Mouse (Mus musculus): ENCODE measurements around the gene Pdcd1lg2. TPM values are rescaled to one million over a fixed set of nuclear protein-coding genes. Genes with fewer than 3 reads are reported as not detected.
A peak's percentile ranks its signal among the peaks of the same experiment; 100 is the strongest.

The Pdcd1lg2 gene
- polyA plus RNA-seq (2016; fragmentation: Nextera tagmentation; extraction: Ambion mirVana), result not detected in 2 replicates

DNA sequence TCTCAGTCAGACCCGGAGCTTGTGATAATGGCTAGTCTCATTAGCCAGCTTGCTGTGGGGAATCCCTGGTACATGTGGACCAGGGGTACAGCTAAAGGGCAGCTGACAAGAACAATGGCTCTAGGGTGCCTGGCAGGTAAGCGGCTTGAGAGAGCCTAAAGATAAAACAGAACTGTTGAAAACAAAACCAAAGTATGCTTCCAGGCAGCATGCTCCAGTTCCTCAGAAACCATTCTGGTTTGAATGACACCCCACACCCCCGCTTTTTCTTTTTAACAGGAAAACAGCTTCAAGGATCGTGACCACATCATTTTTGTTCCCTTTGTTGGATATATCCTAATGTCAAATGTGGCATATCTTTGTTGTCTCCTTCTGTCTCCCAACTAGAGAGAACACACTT, at the start of gene Pdcd1lg2:
Gene Pdcd1lg2 (plus strand): TSS at position 301 of the 400 bp plus-strand sequence.
- no peaks in the 10 kb centered on the region for H3K36me3 ChIP-seq
- no peak for DNase-seq (ENCODE audit: low spot score)
- H3K9me3 ChIP-seq (replicated peaks), result no peaks in the 10 kb centered on the region
- H3K27ac ChIP-seq, result no peak within 1 kb of the TSS
- H3K4me1 ChIP-seq, result peaks cover 21% of the 10 kb centered on the region
- H3K4me3 ChIP-seq, result no peak within 1 kb of the TSS
- WGBS, result 98% methylated on average over 4 of the region's 4 CpGs
- no peaks in the 10 kb centered on the region for H3K27me3 ChIP-seq (ENCODE audit: low read depth, poor library complexity, severe bottlenecking)

DNA sequence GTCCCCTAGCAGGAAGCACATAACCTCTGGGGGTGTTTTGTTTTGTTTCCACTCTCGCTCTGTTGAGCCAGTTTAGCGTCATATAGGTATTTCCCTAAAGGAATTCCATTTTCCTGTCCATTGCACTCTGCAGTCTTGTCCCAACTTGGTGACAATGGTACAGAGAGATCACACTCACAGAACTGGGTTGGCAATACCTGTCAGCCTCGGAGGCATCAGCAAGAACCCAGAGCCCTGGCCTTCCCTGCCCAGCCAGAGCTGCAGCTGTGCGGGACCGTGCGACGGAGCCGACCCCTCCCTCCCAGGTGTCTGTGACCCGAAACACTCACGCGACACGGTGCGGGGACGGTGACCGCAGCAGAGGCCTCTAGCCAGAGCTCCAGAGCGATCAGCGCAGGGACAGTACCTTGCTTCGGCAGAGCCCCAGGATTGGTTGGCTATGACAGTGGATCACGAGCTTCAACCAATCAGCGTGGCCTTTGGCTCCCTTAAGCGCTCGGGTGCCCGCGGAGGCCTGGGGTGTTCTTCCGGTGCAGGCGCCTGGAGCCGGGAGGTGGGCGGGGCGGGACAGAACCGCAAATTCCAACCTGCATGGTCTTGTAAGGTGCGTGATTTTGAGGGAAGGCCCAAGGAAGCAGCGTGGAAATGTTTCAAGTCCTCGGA, 49.1 kb upstream of the Pdcd1lg2 start:
- peak overlapping the region; percentile 66 for H3K27ac ChIP-seq
- H3K27me3 ChIP-seq (ENCODE audit: low read depth, poor library complexity, severe bottlenecking), result peaks cover 16% of the 10 kb centered on the region; the same call in 1 of the 2 replicates
- peak overlapping the region; percentile 62 for H3K4me3 ChIP-seq
- DNase-seq (ENCODE audit: low spot score), result peak; percentile 85
- H3K9me3 ChIP-seq (replicated peaks), result no peaks in the 10 kb centered on the region
- WGBS, result 3% methylated on average over 33 of the region's 33 CpGs
- H3K4me1 ChIP-seq, result peaks cover 15% of the 10 kb centered on the region
- no peaks in the 10 kb centered on the region for H3K36me3 ChIP-seq

DNA sequence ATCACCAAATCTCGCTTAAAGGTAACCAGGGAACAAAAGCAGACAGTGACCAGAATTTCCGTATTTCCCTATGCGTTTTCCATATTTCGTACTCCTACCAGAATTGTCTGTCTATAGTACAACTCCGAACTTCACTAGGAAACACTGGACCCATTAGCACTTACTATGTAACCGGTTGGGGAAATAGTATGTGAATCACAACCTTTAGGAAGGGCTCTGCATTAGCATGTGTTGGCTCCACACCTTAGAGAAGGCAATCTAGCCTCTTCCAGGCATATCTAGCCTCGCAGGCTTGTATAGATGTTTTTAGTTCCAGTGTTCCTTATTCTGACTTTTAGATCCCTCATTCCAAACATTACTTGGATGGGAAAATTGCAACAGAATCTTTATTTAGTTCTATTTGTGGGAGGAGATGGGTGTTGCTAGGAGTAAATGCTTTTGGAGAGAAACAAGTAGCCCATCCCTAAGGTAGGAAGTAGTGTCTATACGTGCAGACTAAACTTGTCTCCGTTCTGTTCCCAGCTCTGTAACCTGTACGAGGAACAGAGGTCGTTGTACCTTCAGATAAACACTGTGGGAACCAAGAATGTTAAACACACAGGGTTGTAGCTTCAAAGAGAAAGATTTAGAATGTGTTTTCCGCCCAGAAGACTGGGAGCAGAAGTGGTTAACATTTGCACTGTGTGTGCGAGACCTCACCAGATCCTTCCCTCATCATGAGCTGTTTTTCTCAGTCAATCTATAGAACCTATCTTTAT, 48.4 kb upstream of the Pdcd1lg2 start:
- Histone ChIP-seq H3K4me1 (peaks cover 19% of the 10 kb centered on the region), H3K27me3 (ENCODE audit: low read depth, poor library complexity, severe bottlenecking) (peaks cover 21% of the 10 kb centered on the region; the same call in 1 of the 2 replicates), H3K4me3 (peak overlapping the region; percentile 62), H3K9me3 (replicated peaks) (no peaks in the 10 kb centered on the region), H3K27ac (peak overlapping the region; percentile 66; the same call in 1 of the 2 replicates), H3K36me3 (no peaks in the 10 kb centered on the region)
- DNase-seq (ENCODE audit: low spot score), result no peak
- 47% methylated on average over 13 of the region's 13 CpGs for WGBS

DNA sequence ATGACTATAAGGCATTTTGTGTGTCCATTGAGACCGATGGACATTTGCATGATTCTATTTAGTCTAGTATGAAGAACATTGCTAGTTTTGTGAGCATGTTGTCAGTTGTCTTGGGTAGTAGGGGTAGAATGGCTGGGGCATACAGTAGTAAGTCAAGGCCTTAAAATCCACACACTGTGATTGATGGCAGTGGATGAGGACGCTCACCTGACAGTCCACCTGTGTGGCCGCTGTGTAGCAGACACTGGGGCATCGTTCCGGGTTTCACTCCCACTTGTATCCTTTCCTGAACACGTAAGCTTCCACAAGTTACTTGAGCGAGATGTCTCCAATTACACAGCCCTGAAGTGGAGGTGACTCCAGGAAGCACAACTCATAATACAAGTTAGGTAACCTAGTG, 47.2 kb upstream of the Pdcd1lg2 start:
- no peak overlapping the region for H3K4me3 ChIP-seq
- WGBS, result 93% methylated on average over 7 of the region's 7 CpGs
- no peak overlapping the region for H3K27ac ChIP-seq

DNA sequence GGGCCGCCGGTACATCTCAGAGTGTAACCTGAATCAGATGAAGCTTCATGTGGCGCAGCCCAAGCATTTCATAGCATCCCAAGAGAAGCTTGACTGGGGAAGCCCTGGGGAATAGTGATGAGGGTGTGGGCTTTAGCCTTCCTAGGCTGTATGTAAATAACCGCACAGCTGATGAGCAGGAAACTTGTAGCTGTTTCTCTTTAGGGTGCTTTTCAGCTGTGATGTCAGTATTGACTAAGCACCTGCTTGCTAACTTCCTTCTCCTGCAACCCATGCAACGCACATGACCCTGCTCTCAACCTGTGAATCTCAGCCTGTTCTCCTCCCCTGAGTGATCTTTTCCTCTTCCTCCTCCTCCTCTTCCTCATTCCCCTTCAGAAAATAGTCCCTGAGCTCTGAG, 46.6 kb upstream of the Pdcd1lg2 start:
- H3K27me3 ChIP-seq (ENCODE audit: low read depth, poor library complexity, severe bottlenecking), result peaks cover 35% of the 10 kb centered on the region; the same call in 1 of the 2 replicates
- H3K36me3 ChIP-seq, result no peaks in the 10 kb centered on the region
- H3K4me3 ChIP-seq, result no peak overlapping the region
- H3K27ac ChIP-seq, result no peak overlapping the region
- DNase-seq (ENCODE audit: low spot score), result no peak
- no peaks in the 10 kb centered on the region for H3K9me3 ChIP-seq (replicated peaks)
- 76% methylated on average over 5 of the region's 5 CpGs for WGBS
- H3K4me1 ChIP-seq, result peaks cover 21% of the 10 kb centered on the region

More for the DNA sequence above, 47.2 kb upstream of the Pdcd1lg2 start:
- Histone ChIP-seq H3K27me3 (ENCODE audit: low read depth, poor library complexity, severe bottlenecking) (peaks cover 33% of the 10 kb centered on the region; the same call in 1 of the 2 replicates), H3K4me1 (peaks cover 21% of the 10 kb centered on the region), H3K9me3 (replicated peaks) (no peaks in the 10 kb centered on the region), H3K36me3 (no peaks in the 10 kb centered on the region)
- DNase-seq (ENCODE audit: low spot score), result no peak

DNA sequence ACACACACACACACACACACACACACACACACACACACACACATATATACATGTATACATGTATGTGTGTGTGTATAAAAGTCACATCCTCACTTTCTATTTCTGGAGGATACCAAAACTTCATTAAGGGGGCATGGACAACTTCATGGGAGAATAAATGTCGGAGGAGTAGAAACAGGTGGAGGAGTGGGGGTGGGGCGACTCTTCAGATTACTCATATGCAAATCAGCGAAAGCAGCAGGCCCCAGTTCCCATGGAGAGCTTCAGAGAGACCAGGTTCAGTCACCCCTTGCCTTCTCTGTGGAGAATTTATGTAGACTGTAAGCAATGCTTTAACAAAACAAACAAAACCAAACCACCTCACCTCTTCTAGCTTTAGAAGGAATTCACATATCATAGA, 45.6 kb upstream of the Pdcd1lg2 start:
- Histone ChIP-seq H3K9me3 (replicated peaks) (no peaks in the 10 kb centered on the region), H3K36me3 (no peaks in the 10 kb centered on the region), H3K27me3 (ENCODE audit: low read depth, poor library complexity, severe bottlenecking) (peaks cover 35% of the 10 kb centered on the region; the same call in 1 of the 2 replicates), H3K4me1 (peaks cover 21% of the 10 kb centered on the region), H3K4me3 (no peak overlapping the region), H3K27ac (no peak overlapping the region)
- 23% methylated on average over 3 of the region's 3 CpGs for WGBS
- DNase-seq (ENCODE audit: low spot score), result no peak

DNA sequence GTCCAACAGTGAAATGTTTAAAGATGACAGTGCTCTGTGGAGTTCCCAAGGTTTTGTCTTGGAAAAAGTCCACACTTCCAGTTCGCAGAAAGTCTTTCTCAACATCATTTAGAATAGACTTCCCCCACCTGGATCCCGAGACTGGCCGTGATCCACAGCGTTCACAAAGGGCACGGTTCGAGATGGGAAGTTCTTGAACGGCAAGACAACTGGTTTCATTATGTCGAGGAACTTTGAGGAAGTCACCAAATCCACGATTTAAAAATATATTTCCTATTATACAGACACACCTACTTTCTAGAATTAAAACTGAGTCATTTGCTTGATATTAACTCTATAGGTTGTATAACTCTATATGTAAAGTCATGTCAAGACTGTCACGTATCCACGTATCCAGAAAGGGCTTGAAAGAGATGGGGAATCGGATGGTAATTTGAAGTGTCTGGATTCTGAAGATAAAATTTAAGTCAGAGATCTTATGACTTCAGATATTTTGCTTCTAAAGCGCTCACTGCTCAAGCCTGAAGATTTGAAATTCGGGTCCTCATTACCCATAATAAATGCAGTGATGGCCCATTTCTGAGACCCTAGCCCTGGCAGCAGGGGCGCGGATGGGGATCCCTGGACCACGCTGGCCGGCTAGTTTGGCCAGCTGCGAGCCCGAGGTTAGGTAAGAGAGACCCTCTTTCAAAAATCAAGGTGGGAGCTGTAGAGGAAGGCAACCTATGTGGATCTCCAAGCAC, 44.3 kb upstream of the Pdcd1lg2 start:
- WGBS, result 57% methylated on average over 20 of the region's 20 CpGs

DNA sequence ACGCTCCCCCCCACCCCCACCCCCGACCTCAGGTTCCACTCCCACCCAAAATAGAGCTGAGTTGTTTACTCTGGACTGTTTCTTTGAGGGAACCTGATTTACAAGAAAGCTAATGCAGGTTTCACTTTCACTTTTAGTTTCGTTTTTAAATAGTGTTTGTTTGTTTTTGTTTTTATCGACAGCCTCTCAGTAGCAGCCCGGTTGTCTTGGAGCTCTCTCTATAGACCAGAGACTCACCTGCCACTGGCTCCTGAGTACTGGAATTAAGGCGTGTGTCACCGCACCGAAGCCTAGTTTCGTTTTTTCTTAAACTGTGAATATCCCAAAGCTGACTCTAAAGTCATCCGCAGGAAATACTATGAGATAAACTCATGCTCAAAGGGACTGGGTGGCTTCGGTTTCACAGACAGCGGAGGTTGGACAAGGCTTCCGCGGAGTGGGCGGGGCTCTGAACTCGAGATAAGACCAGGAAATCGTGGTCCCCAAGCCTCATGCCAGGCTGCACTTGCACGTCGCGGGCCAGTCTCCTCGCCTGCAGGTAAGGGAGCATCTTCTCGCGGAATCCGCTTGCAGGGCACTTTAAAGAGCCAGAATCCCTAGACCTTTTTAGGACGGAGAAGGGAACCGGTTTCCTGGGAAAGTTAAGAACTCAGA, 43.6 kb upstream of the Pdcd1lg2 start, which contains the start of the genes Plgrkt and Cd274:
Gene Plgrkt (minus strand): TSS at position 422 of the 654 bp plus-strand sequence.
Gene Cd274 (plus strand): TSS at position 487 of the 654 bp plus-strand sequence.
- H3K36me3 ChIP-seq, result no peaks in the 10 kb centered on the region
- no peak within 1 kb of the TSS for H3K27ac ChIP-seq
- no peaks in the 10 kb centered on the region for H3K9me3 ChIP-seq (replicated peaks)
- H3K27me3 ChIP-seq (ENCODE audit: low read depth, poor library complexity, severe bottlenecking), result peaks cover 35% of the 10 kb centered on the region; the same call in 1 of the 2 replicates
- peak within 1 kb of the TSS; percentile 55 for H3K4me3 ChIP-seq
- H3K4me1 ChIP-seq, result peaks cover 9% of the 10 kb centered on the region
- peak; percentile 51 for DNase-seq (ENCODE audit: low spot score)
- WGBS, result 3% methylated on average over 26 of the region's 26 CpGs

More for the DNA sequence above, 44.3 kb upstream of the Pdcd1lg2 start:
- Histone ChIP-seq H3K4me1 (peaks cover 15% of the 10 kb centered on the region), H3K4me3 (peak overlapping the region; percentile 55), H3K36me3 (no peaks in the 10 kb centered on the region), H3K9me3 (replicated peaks) (no peaks in the 10 kb centered on the region), H3K27me3 (ENCODE audit: low read depth, poor library complexity, severe bottlenecking) (peaks cover 35% of the 10 kb centered on the region; the same call in 1 of the 2 replicates), H3K27ac (no peak overlapping the region)
- no peak for DNase-seq (ENCODE audit: low spot score)

DNA sequence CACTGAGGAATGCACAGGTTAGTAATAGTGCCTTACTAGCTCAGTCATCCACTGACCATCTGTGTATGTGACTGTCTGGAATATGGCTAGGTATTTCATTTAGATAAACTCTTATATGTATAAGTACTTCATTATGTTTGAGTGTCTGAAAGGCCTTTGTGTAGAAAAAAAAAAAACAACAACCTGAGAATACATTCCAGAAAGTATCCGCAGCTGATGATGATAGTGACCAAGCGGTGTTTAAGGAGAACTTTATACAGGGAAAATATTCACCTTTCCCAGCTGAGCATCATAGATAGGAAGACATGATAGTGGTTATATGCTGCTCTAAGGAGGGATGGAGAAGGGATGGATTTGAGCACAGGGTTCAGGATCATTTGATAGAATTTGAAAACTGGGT, 42.7 kb upstream of the Pdcd1lg2 start:
- Histone ChIP-seq H3K4me1 (peaks cover 6% of the 10 kb centered on the region), H3K4me3 (no peak overlapping the region), H3K27me3 (ENCODE audit: low read depth, poor library complexity, severe bottlenecking) (peaks cover 35% of the 10 kb centered on the region; the same call in 1 of the 2 replicates), H3K9me3 (replicated peaks) (no peaks in the 10 kb centered on the region), H3K27ac (no peak overlapping the region), H3K36me3 (no peaks in the 10 kb centered on the region)
- WGBS, result 90% methylated on average over 2 of the region's 2 CpGs
- DNase-seq (ENCODE audit: low spot score), result no peak

DNA sequence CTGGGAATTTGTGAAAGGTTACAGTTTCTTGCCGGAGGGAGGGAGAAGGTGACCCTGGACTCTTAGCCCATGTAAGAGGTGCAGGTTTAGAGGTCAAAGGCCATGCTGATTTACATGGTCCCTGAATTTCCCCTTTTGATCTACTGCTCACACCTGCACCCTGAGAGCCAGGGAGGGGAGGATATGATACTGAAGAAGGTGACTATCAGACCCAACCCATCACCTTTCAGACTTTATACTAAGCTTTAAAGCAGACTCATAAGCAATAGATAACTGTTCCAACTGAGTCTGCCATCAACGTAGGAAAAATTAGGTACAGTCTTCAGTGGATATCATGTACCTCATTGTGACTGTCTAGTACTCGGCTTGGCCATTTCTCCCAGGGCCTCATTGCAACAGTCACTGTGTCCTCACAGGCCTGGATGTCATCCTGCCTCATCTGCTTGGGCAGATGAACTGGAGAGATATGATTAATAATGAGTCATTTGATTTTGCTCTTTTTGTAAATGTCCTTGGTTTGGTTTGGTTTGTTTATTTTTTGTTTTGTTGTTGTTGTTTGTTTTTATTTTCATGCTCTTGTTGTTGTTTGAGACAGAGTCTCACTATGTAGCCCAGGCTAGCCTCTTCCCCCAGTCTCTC, 41.9 kb upstream of the Pdcd1lg2 start:
- WGBS, result 86% methylated on average over 3 of the region's 3 CpGs
- H3K9me3 ChIP-seq (replicated peaks), result no peaks in the 10 kb centered on the region

DNA sequence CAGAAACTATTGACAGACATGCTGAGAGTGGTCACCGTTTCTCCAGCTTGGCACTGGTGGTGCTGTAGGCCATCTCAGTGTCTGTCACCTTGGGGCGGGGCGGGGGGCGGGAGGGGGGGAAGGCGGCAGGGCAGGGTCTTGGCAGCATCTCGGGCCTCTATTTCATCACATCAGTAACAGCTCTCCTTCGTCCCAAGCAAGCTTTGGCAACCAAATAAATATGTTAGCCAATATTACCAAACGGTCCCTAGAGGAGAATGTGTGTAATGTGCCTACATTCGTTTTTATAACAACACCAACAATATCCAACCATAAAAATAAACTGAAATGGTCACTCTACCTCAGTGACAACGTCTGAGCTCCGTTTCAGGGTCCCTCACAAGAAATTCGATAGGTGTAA, 40.6 kb upstream of the Pdcd1lg2 start:
- Histone ChIP-seq H3K4me3 (no peak overlapping the region), H3K27ac (no peak overlapping the region), H3K9me3 (replicated peaks) (no peaks in the 10 kb centered on the region), H3K27me3 (ENCODE audit: low read depth, poor library complexity, severe bottlenecking) (peaks cover 28% of the 10 kb centered on the region; the same call in 1 of the 2 replicates), H3K36me3 (no peaks in the 10 kb centered on the region), H3K4me1 (peaks cover 6% of the 10 kb centered on the region)
- 75% methylated on average over 12 of the region's 12 CpGs for WGBS
- DNase-seq (ENCODE audit: low spot score), result no peak

More for the DNA sequence above, 41.9 kb upstream of the Pdcd1lg2 start:
- no peaks in the 10 kb centered on the region for H3K36me3 ChIP-seq
- H3K27ac ChIP-seq, result no peak overlapping the region
- no peak overlapping the region for H3K4me3 ChIP-seq
- peaks cover 6% of the 10 kb centered on the region for H3K4me1 ChIP-seq
- H3K27me3 ChIP-seq (ENCODE audit: low read depth, poor library complexity, severe bottlenecking), result peaks cover 35% of the 10 kb centered on the region; the same call in 1 of the 2 replicates
- DNase-seq (ENCODE audit: low spot score), result no peak

All from limb, embryonic 10.5 days (tissue).